Mouse (Mus musculus) small intestine, adult 2 months (tissue): ENCODE results near the gene Gm8362.
"Not testable (repeated sequence)": the region's sequence is repeated elsewhere in the genome, so short reads cannot be mapped to it uniquely, and the experiment has no call there.

Source experiments
- CTCF ChIP-seq: fragments of 200-500 bp; IDR thresholded peaks from 2 replicates; pipeline ENCODE4 v1.5.1; 2012; ENCODE audit warnings: low read depth, mild to moderate bottlenecking, control low read depth, inconsistent platforms, low read length, moderate library complexity, mixed read lengths; ENCODE audit not compliant: insufficient replicate concordance, insufficient read length; ENCODE audit errors: extremely low read depth
- POLR2A ChIP-seq: fragments of 200-500 bp; IDR thresholded peaks from 2 replicates; pipeline ENCODE4 v1.6.1; 2012; ENCODE audit warnings: low read depth, mild to moderate bottlenecking, control low read depth, inconsistent platforms, low read length, moderate library complexity

- not testable (repeated sequence) for TF ChIP-seq POLR2A, CTCF
These were observed 54.1 kb downstream of the Gm8362 start, which contains the start of gene Gm8050 for GRCm38 (mm10) chr14:6720151-6720550.
